ENCODE assay signal across 13 mouse cellular contexts in the genomic region with DNA sequence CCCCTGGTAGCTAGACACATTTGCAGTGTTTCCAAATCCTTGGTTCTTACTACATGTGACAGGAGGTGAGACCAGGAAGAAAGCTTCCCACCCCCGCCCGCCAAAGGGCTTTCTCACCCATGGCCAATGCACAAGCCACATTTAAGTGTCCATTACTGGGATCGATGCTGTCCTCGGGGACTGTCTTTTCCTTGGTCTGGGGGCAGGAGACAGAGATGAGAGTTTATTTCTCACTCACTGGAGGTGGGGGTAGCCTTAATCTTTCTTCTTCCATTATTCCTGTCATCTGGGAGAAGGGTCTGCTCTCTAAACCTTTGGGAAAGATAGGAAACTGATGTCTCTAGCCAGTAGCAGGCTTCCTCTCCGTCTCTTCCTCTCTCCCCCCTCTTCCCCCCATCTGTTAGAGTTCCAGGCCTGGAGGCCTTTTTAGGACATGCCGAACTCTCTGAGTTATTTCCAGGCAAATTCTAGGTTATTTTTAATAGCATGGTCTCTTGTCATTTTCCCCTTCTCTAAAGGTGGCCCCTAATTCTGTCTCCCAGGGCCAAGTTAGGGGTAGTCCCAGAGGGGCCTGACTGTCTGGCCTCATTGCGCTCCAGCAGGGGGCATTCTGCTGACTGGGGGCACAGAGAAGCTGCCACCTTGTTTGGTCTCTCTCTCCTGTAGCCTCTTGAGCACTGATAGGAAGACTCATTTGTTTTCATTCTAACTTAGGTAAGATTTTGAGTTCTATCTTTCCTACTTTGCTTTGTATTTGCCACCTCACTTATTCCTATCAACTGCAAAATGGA. TPM values are rescaled to one million over a fixed set of nuclear protein-coding genes. Genes with fewer than 3 reads are reported as not detected.
A peak's percentile ranks its signal among the peaks of the same experiment; 100 is the strongest.
DNase-seq lines count a peak whose midpoint lies in the region; ATAC-seq and TF ChIP-seq lines count a peak whose summit lies in the region.
"Had no signal": no experiment of that assay in that cellular context is flagged by ENCODE, and none has a peak within 500 bp of the region (broad histone marks: within the 10 kb centered on the region; RNA-seq: fewer than 3 reads in every experiment).

No protein-coding gene starts in this region.

- 0 out of 2 replicates have a peak, but pooled peaks have one; percentile 10 for TF ChIP-seq CTCF in lung, postnatal 0 days (IDR thresholded peaks at IDR 0.05)

- H3K36me3 ChIP-seq in lung, postnatal 0 days (ENCODE audit: insufficient read depth, low read length), result no peaks in the 10 kb centered on the region
- H3K36me3 ChIP-seq in embryonic facial prominence, embryonic 15.5 days, result no peaks in the 10 kb centered on the region
- no peaks in the 10 kb centered on the region for H3K36me3 ChIP-seq in neural tube, embryonic 15.5 days
- H3K36me3 ChIP-seq: lung, embryonic 15.5 days had no signal

- H3K9ac ChIP-seq in lung, postnatal 0 days (replicated peaks; ENCODE audit: low read depth), result no peak overlapping the region
- no peak overlapping the region for H3K9ac ChIP-seq in embryonic facial prominence, embryonic 15.5 days
- no peak overlapping the region for H3K9ac ChIP-seq in neural tube, embryonic 15.5 days (replicated peaks)

- no peak overlapping the region for H3K27ac ChIP-seq in lung, postnatal 0 days (ENCODE audit: low read length)
- H3K27ac ChIP-seq in embryonic facial prominence, embryonic 15.5 days (replicated peaks), result no peak overlapping the region
- H3K27ac ChIP-seq in neural tube, embryonic 15.5 days (replicated peaks), result no peak overlapping the region
- H3K27ac ChIP-seq: lung, embryonic 15.5 days had no signal

- no peak for TF ChIP-seq EP300 in lung, postnatal 0 days (IDR thresholded peaks at IDR 0.05)

- peak overlapping the region; percentile 57 for H3K4me2 ChIP-seq in lung, postnatal 0 days (replicated peaks; ENCODE audit: low read depth, low read length)
- H3K4me2 ChIP-seq in embryonic facial prominence, embryonic 15.5 days (replicated peaks), result 0 out of 2 replicates have a peak overlapping the region, but pooled peaks have one; percentile 82
- peak overlapping the region; percentile 87 for H3K4me2 ChIP-seq in neural tube, embryonic 15.5 days

- H3K4me1 ChIP-seq in lung, postnatal 0 days (ENCODE audit: insufficient read depth, low read depth, low read length), result peaks cover 7% of the 10 kb centered on the region; the same call in 1 of the 2 replicates
- H3K4me1 ChIP-seq in embryonic facial prominence, embryonic 15.5 days, result peaks cover 14% of the 10 kb centered on the region
- peaks cover 18% of the 10 kb centered on the region for H3K4me1 ChIP-seq in neural tube, embryonic 15.5 days

- peak; percentile 86 for DNase-seq in heart, adult 11 months
- DNase-seq in heart, postnatal 4 days, result no peak
- DNase-seq in lung, postnatal 0 days (ENCODE audit: low spot score), result no peak
- DNase-seq in lung, postnatal 36 days, result no peak
- no peak for DNase-seq in kidney, adult 8-10 months
- DNase-seq: kidney, postnatal 4 days had no signal

- H3K4me3 ChIP-seq in lung, postnatal 0 days (ENCODE audit: low read depth, low read length), result no peak overlapping the region
- peak overlapping the region; percentile 48; the same call in 1 of the 2 replicates for H3K4me3 ChIP-seq in embryonic facial prominence, embryonic 15.5 days (replicated peaks)
- peak overlapping the region; percentile 47 for H3K4me3 ChIP-seq in neural tube, embryonic 15.5 days (replicated peaks)

- 61% methylated on average over 7 of the region's 7 CpGs for WGBS in lung, postnatal 0 days
- WGBS in embryonic facial prominence, embryonic 15.5 days, result 56% methylated on average over 7 of the region's 7 CpGs
- WGBS in neural tube, embryonic 15.5 days, result 70% methylated on average over 7 of the region's 7 CpGs

- no peaks in the 10 kb centered on the region for H3K9me3 ChIP-seq in lung, postnatal 0 days (ENCODE audit: low read length)
- no peaks in the 10 kb centered on the region for H3K9me3 ChIP-seq in embryonic facial prominence, embryonic 15.5 days (replicated peaks)
- H3K9me3 ChIP-seq in neural tube, embryonic 15.5 days (replicated peaks), result no peaks in the 10 kb centered on the region
- H3K9me3 ChIP-seq: lung, embryonic 15.5 days had no signal

- no peak for ATAC-seq in lung, postnatal 0 days
- ATAC-seq in embryonic facial prominence, embryonic 15.5 days (ENCODE audit: insufficient number of reproducible peaks, low FRiP score, low TSS enrichment, low read depth), result no peak
- no peak for ATAC-seq in neural tube, embryonic 15.5 days (ENCODE audit: low FRiP score)

- peaks cover 9% of the 10 kb centered on the region for H3K27me3 ChIP-seq in lung, postnatal 0 days (replicated peaks; ENCODE audit: insufficient read depth, low read length)
- peaks cover 49% of the 10 kb centered on the region for H3K27me3 ChIP-seq in embryonic facial prominence, embryonic 15.5 days
- H3K27me3 ChIP-seq in neural tube, embryonic 15.5 days (replicated peaks), result peaks cover 51% of the 10 kb centered on the region

RNA-seq across cellular contexts. Expression of a gene that starts 1.6 kb away (rescaled TPM):
- 10 to 100 TPM; 69.6 to 78.5 TPM for total RNA-seq in heart, postnatal 4 days (2021)
- polyA plus RNA-seq in lung, postnatal 0 days (2015; fragmentation: Nextera tagmentation; extraction: Ambion mirVana), result 14.6 and 20.7 TPM in 2 replicates
- 14.3 and 16.5 TPM in 2 replicates for polyA plus RNA-seq in embryonic facial prominence, embryonic 15.5 days (2015; fragmentation: Nextera tagmentation; extraction: Ambion mirVana)
- polyA plus RNA-seq in neural tube, embryonic 15.5 days (2015; fragmentation: Nextera tagmentation; extraction: Ambion mirVana), result 7.2 and 8.8 TPM in 2 replicates

RNA-seq across cellular contexts. Expression of a gene that starts 11.4 kb away (rescaled TPM):
- 100 to 1,000 TPM; 152 to 180 TPM for total RNA-seq in heart, postnatal 4 days (2021)
- polyA plus RNA-seq in lung, postnatal 0 days (2015; fragmentation: Nextera tagmentation; extraction: Ambion mirVana), result 228 and 243 TPM in 2 replicates
- 224 and 226 TPM in 2 replicates for polyA plus RNA-seq in embryonic facial prominence, embryonic 15.5 days (2015; fragmentation: Nextera tagmentation; extraction: Ambion mirVana)
- 248 and 265 TPM in 2 replicates for polyA plus RNA-seq in neural tube, embryonic 15.5 days (2015; fragmentation: Nextera tagmentation; extraction: Ambion mirVana)

RNA-seq across cellular contexts. Expression of a gene that starts 12.5 kb away (rescaled TPM):
- total RNA-seq in heart, postnatal 4 days (2021), result 1 to 10 TPM; 5.3 to 5.6 TPM
- polyA plus RNA-seq in lung, postnatal 0 days (2015; fragmentation: Nextera tagmentation; extraction: Ambion mirVana), result 13.2 and 16.7 TPM in 2 replicates
- polyA plus RNA-seq in embryonic facial prominence, embryonic 15.5 days (2015; fragmentation: Nextera tagmentation; extraction: Ambion mirVana), result 19.6 and 21.3 TPM in 2 replicates
- 15.7 and 19.8 TPM in 2 replicates for polyA plus RNA-seq in neural tube, embryonic 15.5 days (2015; fragmentation: Nextera tagmentation; extraction: Ambion mirVana)

RNA-seq across cellular contexts. Expression of a gene that starts 25.6 kb away (rescaled TPM):
- under 1 TPM in 1 of 2 experiments, not detected in 1; 0.21 TPM for total RNA-seq in heart, postnatal 4 days (2021)
- polyA plus RNA-seq in lung, postnatal 0 days (2015; fragmentation: Nextera tagmentation; extraction: Ambion mirVana), result 0.10 and 0.33 TPM in 2 replicates
- polyA plus RNA-seq in embryonic facial prominence, embryonic 15.5 days (2015; fragmentation: Nextera tagmentation; extraction: Ambion mirVana), result 0.26 and 0.31 TPM in 2 replicates
- 0.19 TPM in 1 of 2 replicates, not detected in the other for polyA plus RNA-seq in neural tube, embryonic 15.5 days (2015; fragmentation: Nextera tagmentation; extraction: Ambion mirVana)
- total RNA-seq: left cerebral cortex, postnatal 4 days; monocyte, adult 5-6 weeks had no signal
- polyA plus RNA-seq: embryonic facial prominence, embryonic 11.5 days; frontal cortex, adult 2 months; lung, embryonic 15.5 days had no signal

RNA-seq across cellular contexts. Expression of a gene that starts 34.4 kb away (rescaled TPM):
- 100 to 1,000 TPM; 216 to 226 TPM for total RNA-seq in heart, postnatal 4 days (2021)
- polyA plus RNA-seq in lung, postnatal 0 days (2015; fragmentation: Nextera tagmentation; extraction: Ambion mirVana), result 761 and 764 TPM in 2 replicates
- polyA plus RNA-seq in embryonic facial prominence, embryonic 15.5 days (2015; fragmentation: Nextera tagmentation; extraction: Ambion mirVana), result 1,010 and 1,093 TPM in 2 replicates
- polyA plus RNA-seq in neural tube, embryonic 15.5 days (2015; fragmentation: Nextera tagmentation; extraction: Ambion mirVana), result 254 and 295 TPM in 2 replicates
